Mouse (Mus musculus) C3H10T1/2 (cell line): ENCODE results near the gene Dazl. TPM values are rescaled to one million over a fixed set of nuclear protein-coding genes. Genes with fewer than 3 reads are reported as not detected.

Experiments
- polyA plus RNA-seq, 2 experiments: library from polyadenylated mRNA; unstranded; fragments of >200 nt; fragmentation: generic; extraction: Trizol; gene quantifications; one replicate each; pipeline ENCODE4 v1.2.1; 2012; ENCODE audit warnings: missing spikeins in 2 of 2

The Dazl gene
- polyA plus RNA-seq: not detected

DNA sequence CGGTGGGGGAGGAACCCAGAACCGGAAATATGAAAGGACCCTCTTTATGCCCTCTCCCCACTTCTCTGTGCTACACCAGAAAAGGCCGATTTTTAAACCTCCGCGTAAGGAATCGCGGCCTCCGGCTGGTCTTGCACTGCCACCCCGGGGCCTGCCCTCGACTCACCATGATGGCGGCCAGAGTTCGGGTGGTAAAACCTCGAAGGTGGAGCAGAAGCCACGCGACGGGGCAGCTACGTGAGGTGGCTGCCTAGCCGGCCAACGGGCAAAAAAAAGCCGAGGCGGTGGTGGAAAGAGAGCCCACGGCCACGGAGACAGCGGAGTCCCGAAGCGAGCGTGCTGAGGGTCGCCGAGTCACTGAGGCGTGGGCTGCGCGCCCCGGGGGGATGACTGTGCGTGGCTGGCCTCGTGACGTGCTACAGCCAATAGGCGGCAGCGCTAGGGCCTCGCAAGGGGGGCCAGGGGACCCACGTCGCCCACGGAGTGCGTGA, at the start of gene Dazl:
Gene Dazl (minus strand): TSS at position 396 of the 491 bp plus-strand sequence.

Other genes with a start within 250 kb of the Dazl start
- gene Rftn1, start 103.0 kb downstream of the Dazl start, polyA plus RNA-seq: under 1 TPM; 0.04 to 0.09 TPM
- gene Plcl2, start 215.8 kb upstream of the Dazl start, polyA plus RNA-seq: 1 to 10 TPM in 1 of 2 experiments, under 1 TPM in 1; 0.32 to 1.1 TPM